In genomic region chr9:65721161-65721566, GRCm38 (mm10) we compare ENCODE assay signal across 10 mouse cellular contexts. TPM values are rescaled to one million over a fixed set of nuclear protein-coding genes. Genes with fewer than 3 reads are reported as not detected.
DNase-seq lines count a peak whose midpoint lies in the region; ATAC-seq and TF ChIP-seq lines count a peak whose summit lies in the region.
"Had no signal": no experiment of that assay in that cellular context is flagged by ENCODE, and none has a peak within 500 bp of the region (broad histone marks: within the 10 kb centered on the region; RNA-seq: fewer than 3 reads in every experiment).

No protein-coding gene starts in this region.

- TF ChIP-seq EP300 in stomach, postnatal 0 days (optimal IDR thresholded peaks at IDR 0.05), result no peak

- H3K4me2 ChIP-seq in midbrain, postnatal 0 days (ENCODE audit: low read depth, low read length, poor library complexity, severe bottlenecking), result no peak overlapping the region
- H3K4me2 ChIP-seq in stomach, postnatal 0 days (replicated peaks; ENCODE audit: low read depth), result 0 out of 2 replicates have a peak overlapping the region, but pooled peaks have one; percentile 8
- H3K4me2 ChIP-seq: stomach, embryonic 15.5 days had no signal

- no peak overlapping the region for H3K27ac ChIP-seq in midbrain, postnatal 0 days (ENCODE audit: low read depth, low read length)
- no peak overlapping the region for H3K27ac ChIP-seq in midbrain, embryonic 10.5 days (replicated peaks)
- H3K27ac ChIP-seq in stomach, postnatal 0 days (replicated peaks), result peak overlapping the region; percentile 40; the same call in 1 of the 2 replicates
- H3K27ac ChIP-seq: stomach, embryonic 15.5 days had no signal

- no peaks in the 10 kb centered on the region for H3K36me3 ChIP-seq in midbrain, postnatal 0 days (ENCODE audit: insufficient read depth, low read length)
- peaks cover 11% of the 10 kb centered on the region for H3K36me3 ChIP-seq in midbrain, embryonic 10.5 days
- no peaks in the 10 kb centered on the region for H3K36me3 ChIP-seq in stomach, postnatal 0 days (ENCODE audit: control insufficient read depth, insufficient read depth, low read length)
- H3K36me3 ChIP-seq: stomach, embryonic 15.5 days had no signal

- no peak overlapping the region for H3K4me3 ChIP-seq in midbrain, postnatal 0 days (ENCODE audit: low read depth, low read length)
- H3K4me3 ChIP-seq in midbrain, embryonic 10.5 days, result no peak overlapping the region
- H3K4me3 ChIP-seq in stomach, postnatal 0 days (ENCODE audit: low read depth, low read length), result no peak overlapping the region
- H3K4me3 ChIP-seq: stomach, embryonic 15.5 days had no signal

- 58% methylated on average over 10 of the region's 10 CpGs for WGBS in midbrain, postnatal 0 days
- 71% methylated on average over 10 of the region's 10 CpGs for WGBS in midbrain, embryonic 10.5 days
- 34% methylated on average over 10 of the region's 10 CpGs for WGBS in stomach, postnatal 0 days

- no peak overlapping the region for H3K9ac ChIP-seq in midbrain, postnatal 0 days (replicated peaks; ENCODE audit: low read length, poor library complexity, severe bottlenecking)
- no peak overlapping the region for H3K9ac ChIP-seq in stomach, postnatal 0 days (ENCODE audit: low read length)
- H3K9ac ChIP-seq: stomach, embryonic 15.5 days had no signal

- ATAC-seq in midbrain, postnatal 0 days (ENCODE audit: low FRiP score), result no peak
- ATAC-seq in stomach, postnatal 0 days (ENCODE audit: low FRiP score, low TSS enrichment), result no peak
- no peak for ATAC-seq in megakaryocyte-erythroid progenitor cell, adult 5-6 weeks (replicated peaks; ENCODE audit: low FRiP score, low TSS enrichment, poor library complexity, severe bottlenecking)

- DNase-seq in adrenal gland, postnatal 14 days, result peak; percentile 48
- DNase-seq in adrenal gland, adult 8-10 months, result no peak
- peak; percentile 17 for DNase-seq in midbrain, postnatal 0 days (ENCODE audit: low spot score)
- no peak for DNase-seq in midbrain, embryonic 10.5 days (ENCODE audit: low spot score)
- DNase-seq in kidney, adult 18-20 months, result peak; percentile 30
- no peak for DNase-seq in stomach, postnatal 0 days (ENCODE audit: low spot score)
- DNase-seq in left cerebral cortex, postnatal 14 days (ENCODE audit: low spot score in 2 of 2), result no peak
- DNase-seq: lung, postnatal 14 days had no signal

- H3K9me3 ChIP-seq in midbrain, postnatal 0 days (ENCODE audit: low read length), result no peaks in the 10 kb centered on the region
- H3K9me3 ChIP-seq in midbrain, embryonic 10.5 days (replicated peaks), result no peaks in the 10 kb centered on the region
- no peaks in the 10 kb centered on the region for H3K9me3 ChIP-seq in stomach, postnatal 0 days (ENCODE audit: control insufficient read depth, low read length)
- H3K9me3 ChIP-seq: stomach, embryonic 15.5 days had no signal

- intact Hi-C loops in left cerebral cortex, postnatal 14 days (cut with DNase I), result no loop called here

- TF ChIP-seq CTCF in midbrain, postnatal 0 days (IDR thresholded peaks at IDR 0.05), result no peak
- TF ChIP-seq CTCF in stomach, postnatal 0 days (IDR thresholded peaks at IDR 0.05; ENCODE audit: low read depth), result no peak

- no peaks in the 10 kb centered on the region for H3K27me3 ChIP-seq in midbrain, postnatal 0 days (ENCODE audit: insufficient read depth, low read length)
- H3K27me3 ChIP-seq in midbrain, embryonic 10.5 days (ENCODE audit: low read depth, poor library complexity, severe bottlenecking), result no peaks in the 10 kb centered on the region
- no peaks in the 10 kb centered on the region for H3K27me3 ChIP-seq in stomach, postnatal 0 days (ENCODE audit: control insufficient read depth, insufficient read depth, low read length)
- H3K27me3 ChIP-seq: stomach, embryonic 15.5 days had no signal

- peaks cover 20% of the 10 kb centered on the region; the same call in 1 of the 2 replicates for H3K4me1 ChIP-seq in midbrain, postnatal 0 days (ENCODE audit: insufficient read depth, low read length)
- H3K4me1 ChIP-seq in midbrain, embryonic 10.5 days, result peaks cover 52% of the 10 kb centered on the region
- no peaks in the 10 kb centered on the region; the same call in 1 of the 2 replicates for H3K4me1 ChIP-seq in stomach, postnatal 0 days (replicated peaks; ENCODE audit: control insufficient read depth, insufficient read depth)

RNA-seq across cellular contexts. Expression of gene Oaz2, which starts 53.4 kb away (rescaled TPM):
- 133 and 148 TPM in 2 replicates for total RNA-seq in adrenal gland, postnatal 14 days (2021)
- 100 to 1,000 TPM; 138 to 203 (median 175) TPM for total RNA-seq in adrenal gland, adult 8-10 months (2022)
- 252 and 274 TPM in 2 replicates for total RNA-seq in midbrain, postnatal 0 days (2014; rRNA removed)
- 382 and 399 TPM in 2 replicates for polyA plus RNA-seq in midbrain, postnatal 0 days (2015; fragmentation: Nextera tagmentation; extraction: Ambion mirVana)
- 234 and 269 TPM in 2 replicates for polyA plus RNA-seq in midbrain, embryonic 10.5 days (2016; fragmentation: Nextera tagmentation; extraction: Ambion mirVana)
- polyA plus RNA-seq in stomach, postnatal 0 days (2015; fragmentation: Nextera tagmentation; extraction: Ambion mirVana), result 138 and 144 TPM in 2 replicates
- total RNA-seq in megakaryocyte-erythroid progenitor cell, adult 5-6 weeks (2014; fragmentation: Nextera tagmentation), result 22.1 and 23.4 TPM in 2 replicates
- 34.7 and 36.1 TPM in 2 replicates for total RNA-seq in megakaryocyte-erythroid progenitor cell, adult 5-6 weeks (2017)
- 100 to 1,000 TPM; 240 to 243 TPM for total RNA-seq in left cerebral cortex, postnatal 14 days (2021)

Comparison
In these comparisons a context has a peak if more than half of its experiments do, and no peak if none do; other contexts are left out.
1. DNase-seq: peak in adrenal gland, postnatal 14 days (single experiment), midbrain, postnatal 0 days (single experiment) and kidney, adult 18-20 months (single experiment); none in adrenal gland, adult 8-10 months (single experiment), midbrain, embryonic 10.5 days (single experiment), stomach, postnatal 0 days (single experiment) and left cerebral cortex, postnatal 14 days (0 of 2).